Mouse (Mus musculus) regulatory T cell (primary cell): ENCODE data around the gene Zfp454.

Source experiments
- in situ Hi-C: fragments of 300-600 bp; cut with MboI, MseI; formaldehyde crosslinking; loops from one replicate; pipeline ENCODE4 v1.15.1; 2025; ENCODE audit warnings: high pct_unique_total_duplicates

Zfp454 gene

DNA sequence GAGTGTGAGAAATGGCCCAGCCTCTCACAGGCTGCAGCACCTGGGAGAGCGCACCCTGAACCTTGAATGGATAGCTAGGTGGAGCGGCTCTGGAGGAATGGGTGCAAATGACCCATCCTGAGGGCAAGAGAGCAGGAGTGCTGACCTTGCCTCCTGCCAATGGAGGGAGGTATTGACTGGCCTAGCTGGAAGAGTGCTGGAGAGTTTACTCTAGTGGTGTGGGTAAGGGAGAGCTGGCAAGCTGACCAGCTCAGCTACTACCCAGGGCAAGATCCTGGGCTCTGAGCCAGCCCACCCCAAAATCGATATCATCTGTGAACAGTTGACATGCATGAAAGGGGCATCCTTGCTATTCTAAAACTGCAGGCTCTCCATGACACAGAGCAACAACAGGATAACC is 41.5 kb downstream of the Zfp454 start:
- in situ Hi-C loops: no loop called here

DNA sequence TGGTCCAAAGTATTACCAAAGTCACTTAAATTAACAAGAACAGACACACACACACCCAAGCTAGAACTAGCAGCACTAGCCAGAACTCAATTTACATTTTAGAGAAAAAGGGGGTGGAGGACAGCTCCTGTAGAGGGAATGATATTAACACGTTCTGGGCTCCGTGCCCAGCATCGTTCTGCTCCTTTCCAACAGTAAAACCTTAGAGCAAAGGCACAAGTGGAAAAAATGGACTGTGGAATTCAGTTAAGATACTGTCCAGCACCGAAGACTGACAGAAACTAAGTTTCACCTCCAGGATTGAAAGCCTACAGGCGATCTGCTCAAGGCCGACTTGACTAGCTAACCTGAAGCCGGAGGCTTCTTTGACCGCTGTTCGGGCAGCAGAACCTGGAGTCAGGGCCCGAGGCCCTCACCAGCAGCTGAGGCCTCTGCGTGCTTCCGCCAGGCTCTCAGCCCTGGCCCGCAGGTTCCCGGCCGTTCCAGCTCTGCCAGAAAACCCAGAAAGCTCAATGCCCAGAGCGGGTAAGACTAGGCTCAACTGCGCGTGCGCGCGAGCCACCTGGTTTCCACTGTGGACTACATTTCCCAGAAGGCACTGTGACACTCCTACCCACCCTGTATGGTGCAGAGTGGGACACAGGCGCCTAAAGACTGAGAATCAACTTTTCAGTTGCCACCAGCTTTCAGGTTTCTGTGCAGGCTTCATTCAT is 46.3 kb downstream of the Zfp454 start, which contains the start of gene Zfp879:
TSS of gene Zfp879 (minus strand) at position 530 of the 713 bp plus-strand sequence.
- in situ Hi-C loops: no loop called here

DNA sequence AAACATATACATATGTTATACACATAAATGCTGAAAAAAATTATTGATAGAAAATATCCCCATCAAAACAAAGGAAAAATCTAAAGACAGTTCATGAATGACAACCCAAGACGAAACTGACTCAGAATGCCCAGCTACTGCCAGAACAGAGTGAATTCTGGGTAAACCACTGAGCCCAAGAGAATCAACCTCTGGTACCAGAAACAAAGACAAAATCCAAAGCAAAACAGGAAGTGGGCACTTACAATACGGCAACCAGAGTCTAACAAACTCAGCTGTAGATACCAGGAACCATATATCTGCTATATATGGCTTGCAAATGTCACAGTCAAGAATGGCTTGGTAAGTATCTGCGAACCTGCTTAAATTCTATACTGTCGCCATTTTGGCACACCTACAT is 51.7 kb downstream of the Zfp454 start:
- in situ Hi-C loops: no loop called here

- in situ Hi-C loops: no loop called here
These were observed 60.2 kb downstream of the Zfp454 start, which contains the start of gene Zfp354c for GRCm38 (mm10) chr11:50827010-50827953. TSS of gene Zfp354c (minus strand) at chr11:50827724.

GRCm38 (mm10) chr11:50826214-50826613 is 61.2 kb downstream of the Zfp454 start:
- in situ Hi-C loops: no loop called here
